Comparison of ENCODE assay signal across 10 mouse cellular contexts in genomic region chr17:27547253-27547868, GRCm38 (mm10). TPM values are rescaled to one million over a fixed set of nuclear protein-coding genes. Genes with fewer than 3 reads are reported as not detected.
DNase-seq lines count a peak whose midpoint lies in the region; ATAC-seq and TF ChIP-seq lines count a peak whose summit lies in the region.
"Had no signal": no experiment of that assay in that cellular context is flagged by ENCODE, and none has a peak within 500 bp of the region (broad histone marks: within the 10 kb centered on the region; RNA-seq: fewer than 3 reads in every experiment).

No protein-coding gene starts in this region.

- H3K4me1 ChIP-seq in intestine, embryonic 14.5 days (replicated peaks; ENCODE audit: control insufficient read depth, insufficient read depth, low read length) = peaks cover 7% of the 10 kb centered on the region; the same call in 1 of the 2 replicates
- peaks cover 8% of the 10 kb centered on the region; the same call in 1 of the 2 replicates for H3K4me1 ChIP-seq in intestine, embryonic 15.5 days (replicated peaks)
- H3K4me1 ChIP-seq in heart, embryonic 14.5 days (ENCODE audit: control insufficient read depth in 2 of 2, insufficient read depth in 2 of 2, low read length in 2 of 2) = peaks cover 6 to 11% of the 10 kb centered on the region in 2 experiments; a peak in 3 of 4 replicates
- H3K4me1 ChIP-seq in midbrain, embryonic 10.5 days = peaks cover 42% of the 10 kb centered on the region
- no peaks in the 10 kb centered on the region for H3K4me1 ChIP-seq in lung, adult 2 months (ENCODE audit: control insufficient read depth, insufficient read depth, low read length)

- H3K4me2 ChIP-seq in intestine, embryonic 14.5 days (ENCODE audit: low read length) = no peak overlapping the region
- H3K4me2 ChIP-seq in intestine, embryonic 15.5 days (replicated peaks) = no peak overlapping the region
- H3K4me2 ChIP-seq in heart, embryonic 14.5 days (ENCODE audit: low read length) = no peak overlapping the region

- TF ChIP-seq POLR2A in lung, adult 2 months (IDR thresholded peaks at IDR 0.05; ENCODE audit: borderline replicate concordance, extremely low read depth, low read depth, low read length) = no peak

- no peaks in the 10 kb centered on the region; the same call in 1 of the 2 replicates for H3K79me2 ChIP-seq in macrophage (ENCODE audit: inconsistent target)

- H3K36me3 ChIP-seq in intestine, embryonic 14.5 days (ENCODE audit: control insufficient read depth, insufficient read depth, low read length) = no peaks in the 10 kb centered on the region
- H3K36me3 ChIP-seq in intestine, embryonic 15.5 days = no peaks in the 10 kb centered on the region
- no peaks in the 10 kb centered on the region for H3K36me3 ChIP-seq in heart, embryonic 14.5 days (ENCODE audit: control insufficient read depth, insufficient read depth, low read length)
- no peaks in the 10 kb centered on the region for H3K36me3 ChIP-seq in macrophage (ENCODE audit: inconsistent target)
- no peaks in the 10 kb centered on the region for H3K36me3 ChIP-seq in midbrain, embryonic 10.5 days

- H3K27me3 ChIP-seq in intestine, embryonic 14.5 days (replicated peaks; ENCODE audit: control insufficient read depth, insufficient read depth, low read length) = no peaks in the 10 kb centered on the region
- H3K27me3 ChIP-seq in intestine, embryonic 15.5 days (replicated peaks) = no peaks in the 10 kb centered on the region
- no peaks in the 10 kb centered on the region for H3K27me3 ChIP-seq in heart, embryonic 14.5 days (ENCODE audit: control insufficient read depth, insufficient read depth, low read length)
- H3K27me3 ChIP-seq in midbrain, embryonic 10.5 days (ENCODE audit: low read depth, poor library complexity, severe bottlenecking) = peaks cover 13% of the 10 kb centered on the region

- H3K9ac ChIP-seq in intestine, embryonic 14.5 days (ENCODE audit: low read length) = no peak overlapping the region
- no peak overlapping the region for H3K9ac ChIP-seq in intestine, embryonic 15.5 days
- H3K9ac ChIP-seq in heart, embryonic 14.5 days (ENCODE audit: low read length) = no peak overlapping the region; the same call in 1 of the 2 replicates

- H3K27ac ChIP-seq in intestine, embryonic 14.5 days (ENCODE audit: low read depth) = no peak overlapping the region
- H3K27ac ChIP-seq in intestine, embryonic 15.5 days = no peak overlapping the region
- H3K27ac ChIP-seq in heart, embryonic 14.5 days (replicated peaks in 1 of 2; ENCODE audit: control insufficient read depth in 1 of 2, insufficient read depth in 1 of 2, low read depth in 2 of 2, low read length in 2 of 2) = no peak overlapping the region
- peak overlapping the region; percentile 63 for H3K27ac ChIP-seq in macrophage
- no peak overlapping the region for H3K27ac ChIP-seq in midbrain, embryonic 10.5 days (replicated peaks)
- no peak overlapping the region for H3K27ac ChIP-seq in layer of hippocampus, adult 2 months

- WGBS in intestine, embryonic 14.5 days = 64% methylated on average over 9 of the region's 9 CpGs
- 59% methylated on average over 9 of the region's 9 CpGs for WGBS in intestine, embryonic 15.5 days
- whole genome bisulfite sequencing in heart, embryonic 14.5 days = 61% methylated on average over 9 of the region's 9 CpGs
- WGBS in macrophage (ENCODE audit: missing documents) = 35% methylated on average over 9 of the region's 9 CpGs
- WGBS in midbrain, embryonic 10.5 days = 71% methylated on average over 9 of the region's 9 CpGs
- 37% methylated on average over 9 of the region's 9 CpGs for WGBS in lung, adult 2 months

- H3K4me3 ChIP-seq in intestine, embryonic 14.5 days (ENCODE audit: low read depth, low read length) = no peak overlapping the region
- no peak overlapping the region for H3K4me3 ChIP-seq in intestine, embryonic 15.5 days (replicated peaks)
- H3K4me3 ChIP-seq in heart, embryonic 14.5 days (ENCODE audit: control insufficient read depth in 1 of 2, insufficient read depth in 1 of 2, low read depth in 1 of 2, low read length in 2 of 2) = no peak overlapping the region
- no peak overlapping the region for H3K4me3 ChIP-seq in macrophage (ENCODE audit: inconsistent target)
- no peak overlapping the region for H3K4me3 ChIP-seq in midbrain, embryonic 10.5 days
- H3K4me3 ChIP-seq in layer of hippocampus, adult 2 months = no peak overlapping the region
- no peak overlapping the region for H3K4me3 ChIP-seq in lung, adult 2 months (replicated peaks; ENCODE audit: extremely low read depth, low read depth, low read length)

- no peak for DNase-seq in intestine, embryonic 14.5 days (ENCODE audit: low spot score)
- DNase-seq in adrenal gland, postnatal 25 days = peak; percentile 85
- DNase-seq in midbrain, embryonic 10.5 days (ENCODE audit: low spot score) = no peak
- no peak for DNase-seq in layer of hippocampus, adult 2 months (ENCODE audit: low spot score in 2 of 2)
- no peak for DNase-seq in lung, adult 2 months

- H3K9me3 ChIP-seq in intestine, embryonic 14.5 days (ENCODE audit: control insufficient read depth, low read length) = no peaks in the 10 kb centered on the region
- no peaks in the 10 kb centered on the region for H3K9me3 ChIP-seq in intestine, embryonic 15.5 days
- no peaks in the 10 kb centered on the region for H3K9me3 ChIP-seq in heart, embryonic 14.5 days (ENCODE audit: control insufficient read depth, low read length)
- no peaks in the 10 kb centered on the region for H3K9me3 ChIP-seq in midbrain, embryonic 10.5 days (replicated peaks)

- 0 out of 2 replicates have a peak, but pooled peaks have one; percentile 30 for ATAC-seq in intestine, embryonic 14.5 days (replicated peaks; ENCODE audit: low FRiP score, low TSS enrichment, low read depth)
- ATAC-seq in intestine, embryonic 15.5 days = no peak; the same call in 1 of the 2 replicates
- peak; percentile 37; the same call in 1 of the 2 replicates for ATAC-seq in heart, embryonic 14.5 days (ENCODE audit: insufficient number of reproducible peaks, insufficient read depth, low FRiP score, low read depth)
- ATAC-seq: forebrain, embryonic 14.5 days had no signal

- no peak for TF ChIP-seq CTCF in layer of hippocampus, adult 2 months (conservative IDR thresholded peaks at IDR 0.05)
- no peak for TF ChIP-seq CTCF in lung, adult 2 months (IDR thresholded peaks at IDR 0.05; ENCODE audit: insufficient read depth, low read length)

RNA-seq across cellular contexts. Expression of gene Hmga1, which starts 8.9 kb away (rescaled TPM):
- 384 and 389 TPM in 2 replicates for polyA plus RNA-seq in intestine, embryonic 14.5 days (2014; fragmentation: Nextera tagmentation; extraction: Ambion mirVana)
- polyA plus RNA-seq in intestine, embryonic 15.5 days (2015; fragmentation: Nextera tagmentation; extraction: Ambion mirVana) = 298 and 307 TPM in 2 replicates
- total RNA-seq in adrenal gland, postnatal 25 days (2021) = 14.3 and 15.5 TPM in 2 replicates
- polyA plus RNA-seq in heart, embryonic 14.5 days (2014; fragmentation: Nextera tagmentation; extraction: Ambion mirVana) = 113 and 126 TPM in 2 replicates
- total RNA-seq in macrophage (2018; cell fraction: chromatin; rRNA removed) = 100 to 1,000 TPM in 3 of 26 experiments, 10 to 100 TPM in 23; 28.3 to 118 (median 66.0) TPM
- total RNA-seq in macrophage (2018; cell fraction: cytosol; rRNA removed) = 100 to 1,000 TPM; 322 to 681 (median 467) TPM
- 100 to 1,000 TPM in 24 of 26 experiments, 10 to 100 TPM in 2; 62.1 to 302 (median 193) TPM for total RNA-seq in macrophage (2018; cell fraction: nucleus; rRNA removed)
- 300 to 634 TPM (median 423 TPM) in 3 replicates for polyA plus RNA-seq in macrophage (2018)
- 620 and 831 TPM in 2 replicates for polyA plus RNA-seq in midbrain, embryonic 10.5 days (2016; fragmentation: Nextera tagmentation; extraction: Ambion mirVana)
- 10 to 100 TPM; 30.5 to 38.2 TPM for total RNA-seq in layer of hippocampus, adult 2 months (2021)
- polyA plus RNA-seq in lung, adult 2 months (2012; rRNA removed) = 57.9 and 73.2 TPM in 2 replicates

RNA-seq across cellular contexts. Expression of gene AI413582, which starts 18.2 kb away (rescaled TPM):
- 37.1 and 37.4 TPM in 2 replicates for polyA plus RNA-seq in intestine, embryonic 14.5 days (2014; fragmentation: Nextera tagmentation; extraction: Ambion mirVana)
- polyA plus RNA-seq in intestine, embryonic 15.5 days (2015; fragmentation: Nextera tagmentation; extraction: Ambion mirVana) = 29.7 and 38.2 TPM in 2 replicates
- 12.7 and 27.6 TPM in 2 replicates for total RNA-seq in adrenal gland, postnatal 25 days (2021)
- 18.5 and 24.2 TPM in 2 replicates for polyA plus RNA-seq in heart, embryonic 14.5 days (2014; fragmentation: Nextera tagmentation; extraction: Ambion mirVana)
- 10 to 100 TPM; 10.6 to 63.5 (median 31.3) TPM for total RNA-seq in macrophage (2018; cell fraction: chromatin; rRNA removed)
- 100 to 1,000 TPM in 22 of 26 experiments, 10 to 100 TPM in 4; 81.5 to 158 (median 121) TPM for total RNA-seq in macrophage (2018; cell fraction: cytosol; rRNA removed)
- 10 to 100 TPM; 19.4 to 92.0 (median 44.1) TPM for total RNA-seq in macrophage (2018; cell fraction: nucleus; rRNA removed)
- 42.9 to 137 TPM (median 117 TPM) in 3 replicates for polyA plus RNA-seq in macrophage (2018)
- 16.4 and 19.2 TPM in 2 replicates for polyA plus RNA-seq in midbrain, embryonic 10.5 days (2016; fragmentation: Nextera tagmentation; extraction: Ambion mirVana)
- 10 to 100 TPM; 61.6 to 66.1 TPM for total RNA-seq in layer of hippocampus, adult 2 months (2021)
- polyA plus RNA-seq in lung, adult 2 months (2012; rRNA removed) = 42.4 and 44.2 TPM in 2 replicates

RNA-seq across cellular contexts. Expression of gene Grm4, which starts 26.2 kb away (rescaled TPM):
- 0.20 and 0.22 TPM in 2 replicates for polyA plus RNA-seq in intestine, embryonic 14.5 days (2014; fragmentation: Nextera tagmentation; extraction: Ambion mirVana)
- polyA plus RNA-seq in intestine, embryonic 15.5 days (2015; fragmentation: Nextera tagmentation; extraction: Ambion mirVana) = 0.28 and 0.29 TPM in 2 replicates
- 3.1 and 4.8 TPM in 2 replicates for total RNA-seq in adrenal gland, postnatal 25 days (2021)
- 0.12 TPM in 1 of 2 replicates, not detected in the other for polyA plus RNA-seq in heart, embryonic 14.5 days (2014; fragmentation: Nextera tagmentation; extraction: Ambion mirVana)
- total RNA-seq in macrophage (2018; cell fraction: chromatin; rRNA removed) = under 1 TPM in 1 of 26 experiments, not detected in 25; 0.56 TPM
- total RNA-seq in macrophage (2018; cell fraction: cytosol; rRNA removed) = not detected
- total RNA-seq in macrophage (2018; cell fraction: nucleus; rRNA removed) = under 1 TPM in 2 of 26 experiments, not detected in 24; 0.24 to 0.27 TPM
- polyA plus RNA-seq in macrophage (2018) = not detected in 3 replicates
- polyA plus RNA-seq in midbrain, embryonic 10.5 days (2016; fragmentation: Nextera tagmentation; extraction: Ambion mirVana) = 2.8 and 3.5 TPM in 2 replicates
- 1 to 10 TPM; 7.9 to 9.6 TPM for total RNA-seq in layer of hippocampus, adult 2 months (2021)
- polyA plus RNA-seq in lung, adult 2 months (2012; rRNA removed) = 1.1 TPM in 2 replicates
- total RNA-seq: CH12.LX had no signal
